Mouse (Mus musculus): ENCODE results near the gene Apopt1. TPM values are rescaled to one million over a fixed set of nuclear protein-coding genes. Genes with fewer than 3 reads are reported as not detected.
"Not testable (repeated sequence)": the region's sequence is repeated elsewhere in the genome, so short reads cannot be mapped to it uniquely, and the experiment has no call there.

Apopt1 gene
- polyA plus RNA-seq, 1 experiment from 2014 or later: 51.0 TPM

DNA sequence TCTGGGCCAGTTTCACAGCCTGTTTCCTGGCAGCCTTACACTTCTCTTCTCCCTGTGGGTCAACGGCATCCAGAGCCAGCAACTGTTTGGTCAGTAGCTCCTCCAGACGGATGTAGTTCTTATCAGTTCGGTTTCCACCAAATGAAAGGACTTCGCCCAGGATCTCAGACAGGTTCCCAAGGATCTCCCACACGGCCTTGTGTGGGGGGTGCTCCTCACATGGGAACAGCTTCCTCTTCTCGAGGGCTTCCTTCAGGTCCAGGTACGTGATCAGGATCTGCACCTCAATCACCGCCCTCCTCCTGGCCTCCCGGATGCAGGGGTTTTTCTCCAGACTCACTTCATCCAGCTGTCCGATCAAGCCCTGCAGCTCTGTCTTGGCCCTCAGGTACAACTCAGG is 3.0 kb upstream of the Apopt1 start:
- Histone ChIP-seq H3K4me2 (ENCODE audit: low read length) (no peak overlapping the region), H3K9me3 (ENCODE audit: control insufficient read depth, low read length) (no peaks in the 10 kb centered on the region), H3K4me1 (ENCODE audit: control insufficient read depth in 2 of 2, insufficient read depth in 2 of 2, low read length in 2 of 2) (peaks cover 16 to 44% of the 10 kb centered on the region in 2 experiments), H3K36me3 (ENCODE audit: control insufficient read depth, insufficient read depth, low read length) (peaks cover 40% of the 10 kb centered on the region), H3K4me3 (ENCODE audit: control insufficient read depth in 1 of 2, insufficient read depth in 1 of 2, low read depth in 1 of 2, low read length in 2 of 2) (no peak overlapping the region), H3K27me3 (ENCODE audit: control insufficient read depth, insufficient read depth, low read length) (no peaks in the 10 kb centered on the region), H3K9ac (ENCODE audit: low read length) (no peak overlapping the region), H3K27ac (replicated peaks in 1 of 2; ENCODE audit: control insufficient read depth in 1 of 2, insufficient read depth in 1 of 2, low read depth in 2 of 2, low read length in 2 of 2) (no peak overlapping the region)
- 75% methylated on average over 10 of the region's 10 CpGs for WGBS
- ATAC-seq (ENCODE audit: insufficient number of reproducible peaks, insufficient read depth, low FRiP score, low read depth): no peak

GRCm38 (mm10) chr12:111712476-111712875 is 585 bp upstream of the Apopt1 start:
- Histone ChIP-seq H3K27me3 (ENCODE audit: control insufficient read depth, insufficient read depth, low read length) (no peaks in the 10 kb centered on the region), H3K4me3 (ENCODE audit: control insufficient read depth in 1 of 2, insufficient read depth in 1 of 2, low read depth in 1 of 2, low read length in 2 of 2) (peak overlapping the region; percentile 95 to 96), H3K4me1 (ENCODE audit: control insufficient read depth in 2 of 2, insufficient read depth in 2 of 2, low read length in 2 of 2) (peaks cover 8 to 31% of the 10 kb centered on the region in 2 experiments), H3K9me3 (ENCODE audit: control insufficient read depth, low read length) (no peaks in the 10 kb centered on the region), H3K36me3 (ENCODE audit: control insufficient read depth, insufficient read depth, low read length) (peaks cover 40% of the 10 kb centered on the region), H3K4me2 (ENCODE audit: low read length) (peak overlapping the region; percentile 87), H3K9ac (ENCODE audit: low read length) (peak overlapping the region; percentile 96), H3K27ac (replicated peaks in 1 of 2; ENCODE audit: control insufficient read depth in 1 of 2, insufficient read depth in 1 of 2, low read depth in 2 of 2, low read length in 2 of 2) (peak overlapping the region; percentile 53 to 80; a peak in 3 of 4 replicates)
- under 1% methylated on average over 32 of the region's 33 CpGs for WGBS
- 0 out of 2 replicates have a peak, but pooled peaks have one; percentile 2 for ATAC-seq (ENCODE audit: insufficient number of reproducible peaks, insufficient read depth, low FRiP score, low read depth)

DNA sequence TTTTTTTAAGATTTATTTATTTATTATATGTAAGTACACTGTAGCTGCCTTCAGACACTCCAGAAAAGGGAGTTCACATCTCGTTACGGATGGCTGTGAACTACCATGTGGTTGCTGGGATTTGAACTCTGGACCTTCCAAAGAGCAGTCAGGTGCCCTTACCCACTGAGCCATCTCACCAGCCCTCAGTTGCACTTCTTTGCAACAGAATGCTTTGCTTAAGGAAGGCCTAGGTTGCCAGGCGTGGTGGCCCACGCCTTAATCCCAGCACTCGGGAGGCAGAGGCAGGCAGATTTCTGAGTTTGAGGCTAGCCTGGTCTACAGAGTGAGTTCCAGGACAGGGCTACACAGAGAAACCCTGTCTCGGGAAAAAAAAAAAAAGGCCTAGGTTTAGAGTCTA is 819 bp downstream of the Apopt1 start:
- Histone ChIP-seq H3K36me3 (ENCODE audit: control insufficient read depth, insufficient read depth, low read length) (peaks cover 29% of the 10 kb centered on the region), H3K4me2 (ENCODE audit: low read length) (peak overlapping the region; percentile 87), H3K9ac (ENCODE audit: low read length) (peak overlapping the region; percentile 96), H3K4me3 (ENCODE audit: control insufficient read depth in 1 of 2, insufficient read depth in 1 of 2, low read depth in 1 of 2, low read length in 2 of 2) (peak overlapping the region in 1 of 2 experiments; percentile 95; a peak in 2 of 4 replicates), H3K4me1 (ENCODE audit: control insufficient read depth in 2 of 2, insufficient read depth in 2 of 2, low read length in 2 of 2) (peaks cover 6 to 24% of the 10 kb centered on the region in 2 experiments; a peak in 3 of 4 replicates)
- WGBS: 64% methylated on average over 6 of the region's 6 CpGs
- not testable (repeated sequence) for H3K27me3 ChIP-seq (ENCODE audit: control insufficient read depth, insufficient read depth, low read length); H3K9me3 ChIP-seq (ENCODE audit: control insufficient read depth, low read length); ATAC-seq (ENCODE audit: insufficient number of reproducible peaks, insufficient read depth, low FRiP score, low read depth); H3K27ac ChIP-seq (replicated peaks in 1 of 2; ENCODE audit: control insufficient read depth in 1 of 2, insufficient read depth in 1 of 2, low read depth in 2 of 2, low read length in 2 of 2)

DNA sequence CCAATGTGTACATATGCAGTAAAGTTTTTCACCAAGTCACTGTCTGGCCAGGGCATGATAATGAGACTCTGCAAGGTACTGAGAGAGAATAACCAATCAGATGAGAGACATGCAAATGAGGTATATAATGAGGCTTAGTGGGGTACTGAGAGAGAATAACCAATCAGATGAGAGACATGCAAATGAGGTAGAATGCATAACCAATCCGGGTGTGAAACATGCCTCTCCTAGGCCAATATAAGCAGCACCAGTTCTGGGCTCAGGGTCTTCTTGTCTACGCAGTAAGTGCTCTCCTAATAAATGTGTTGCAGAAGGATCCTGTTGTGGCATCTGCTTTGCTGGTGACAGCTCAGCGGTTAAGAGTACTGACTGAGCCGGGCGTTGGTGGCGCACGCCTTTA is 3.4 kb downstream of the Apopt1 start:
- 97% methylated on average over 7 of the region's 7 CpGs for WGBS

GRCm38 (mm10) chr12:111718656-111719055 is 5.6 kb downstream of the Apopt1 start:
- peaks cover 0 to 4% of the 10 kb centered on the region in 2 experiments; a peak in 1 of 4 replicates for H3K4me1 ChIP-seq (ENCODE audit: control insufficient read depth in 2 of 2, insufficient read depth in 2 of 2, low read length in 2 of 2)
- H3K9ac ChIP-seq (ENCODE audit: low read length): no peak overlapping the region
- no peak overlapping the region for H3K27ac ChIP-seq (replicated peaks in 1 of 2; ENCODE audit: control insufficient read depth in 1 of 2, insufficient read depth in 1 of 2, low read depth in 2 of 2, low read length in 2 of 2)
- H3K36me3 ChIP-seq (ENCODE audit: control insufficient read depth, insufficient read depth, low read length): peaks cover 7% of the 10 kb centered on the region
- H3K4me2 ChIP-seq (ENCODE audit: low read length): no peak overlapping the region
- 60% methylated on average over 8 of the region's 8 CpGs for WGBS
- no peaks in the 10 kb centered on the region for H3K9me3 ChIP-seq (ENCODE audit: control insufficient read depth, low read length)
- ATAC-seq (ENCODE audit: insufficient number of reproducible peaks, insufficient read depth, low FRiP score, low read depth): no peak
- no peak overlapping the region for H3K4me3 ChIP-seq (ENCODE audit: control insufficient read depth in 1 of 2, insufficient read depth in 1 of 2, low read depth in 1 of 2, low read length in 2 of 2)
- H3K27me3 ChIP-seq (ENCODE audit: control insufficient read depth, insufficient read depth, low read length): no peaks in the 10 kb centered on the region

More for the DNA sequence above, 3.4 kb downstream of the Apopt1 start:
- Histone ChIP-seq H3K4me1 (ENCODE audit: control insufficient read depth in 2 of 2, insufficient read depth in 2 of 2, low read length in 2 of 2) (peaks cover 4 to 12% of the 10 kb centered on the region in 2 experiments; a peak in 3 of 4 replicates), H3K27me3 (ENCODE audit: control insufficient read depth, insufficient read depth, low read length) (no peaks in the 10 kb centered on the region), H3K9me3 (ENCODE audit: control insufficient read depth, low read length) (no peaks in the 10 kb centered on the region), H3K27ac (replicated peaks in 1 of 2; ENCODE audit: control insufficient read depth in 1 of 2, insufficient read depth in 1 of 2, low read depth in 2 of 2, low read length in 2 of 2) (no peak overlapping the region), H3K9ac (ENCODE audit: low read length) (no peak overlapping the region), H3K4me3 (ENCODE audit: control insufficient read depth in 1 of 2, insufficient read depth in 1 of 2, low read depth in 1 of 2, low read length in 2 of 2) (no peak overlapping the region), H3K4me2 (ENCODE audit: low read length) (no peak overlapping the region), H3K36me3 (ENCODE audit: control insufficient read depth, insufficient read depth, low read length) (0 out of 2 replicates have a peak, but pooled peaks cover 4% of the 10 kb centered on the region)
- ATAC-seq (ENCODE audit: insufficient number of reproducible peaks, insufficient read depth, low FRiP score, low read depth): no peak

DNA sequence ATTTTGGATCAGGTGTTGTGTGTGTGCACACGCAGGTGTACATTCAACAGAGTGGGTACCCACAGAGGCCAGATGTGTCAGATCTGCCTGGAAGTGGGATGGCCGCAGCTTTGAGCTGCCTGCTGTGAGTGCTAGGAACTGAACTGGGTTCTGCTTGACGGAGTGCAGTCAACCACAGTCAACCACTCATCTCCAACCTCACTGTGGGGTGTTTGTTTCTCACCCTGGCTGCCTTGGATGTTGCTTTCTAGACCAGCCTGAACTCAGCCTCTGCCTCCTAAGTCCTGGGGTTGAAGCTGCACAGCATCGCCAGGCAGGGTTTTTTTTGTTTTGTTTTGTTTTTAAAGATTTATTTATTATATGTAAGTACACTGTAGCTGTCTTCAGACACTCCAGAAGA is 7.2 kb downstream of the Apopt1 start:
- no peak overlapping the region for H3K4me3 ChIP-seq (ENCODE audit: control insufficient read depth in 1 of 2, insufficient read depth in 1 of 2, low read depth in 1 of 2, low read length in 2 of 2)
- no peak for ATAC-seq (ENCODE audit: insufficient number of reproducible peaks, insufficient read depth, low FRiP score, low read depth)
- H3K9me3 ChIP-seq (ENCODE audit: control insufficient read depth, low read length): no peaks in the 10 kb centered on the region
- H3K27ac ChIP-seq (replicated peaks in 1 of 2; ENCODE audit: control insufficient read depth in 1 of 2, insufficient read depth in 1 of 2, low read depth in 2 of 2, low read length in 2 of 2): no peak overlapping the region
- no peaks in the 10 kb centered on the region for H3K27me3 ChIP-seq (ENCODE audit: control insufficient read depth, insufficient read depth, low read length)
- H3K4me2 ChIP-seq (ENCODE audit: low read length): no peak overlapping the region
- peaks cover 17% of the 10 kb centered on the region for H3K36me3 ChIP-seq (ENCODE audit: control insufficient read depth, insufficient read depth, low read length)
- no peak overlapping the region for H3K9ac ChIP-seq (ENCODE audit: low read length)
- 83% methylated on average over 4 of the region's 4 CpGs for WGBS
- no peaks in the 10 kb centered on the region; a peak in 1 of 4 replicates for H3K4me1 ChIP-seq (ENCODE audit: control insufficient read depth in 2 of 2, insufficient read depth in 2 of 2, low read length in 2 of 2)

GRCm38 (mm10) chr12:111722654-111723053 is 9.6 kb downstream of the Apopt1 start:
- Histone ChIP-seq H3K4me1 (ENCODE audit: control insufficient read depth in 2 of 2, insufficient read depth in 2 of 2, low read length in 2 of 2) (no peaks in the 10 kb centered on the region; a peak in 1 of 4 replicates), H3K9ac (ENCODE audit: low read length) (no peak overlapping the region), H3K4me3 (ENCODE audit: control insufficient read depth in 1 of 2, insufficient read depth in 1 of 2, low read depth in 1 of 2, low read length in 2 of 2) (no peak overlapping the region), H3K27me3 (ENCODE audit: control insufficient read depth, insufficient read depth, low read length) (no peaks in the 10 kb centered on the region), H3K27ac (replicated peaks in 1 of 2; ENCODE audit: control insufficient read depth in 1 of 2, insufficient read depth in 1 of 2, low read depth in 2 of 2, low read length in 2 of 2) (no peak overlapping the region), H3K4me2 (ENCODE audit: low read length) (no peak overlapping the region), H3K9me3 (ENCODE audit: control insufficient read depth, low read length) (no peaks in the 10 kb centered on the region), H3K36me3 (ENCODE audit: control insufficient read depth, insufficient read depth, low read length) (peaks cover 29% of the 10 kb centered on the region)
- no peak for ATAC-seq (ENCODE audit: insufficient number of reproducible peaks, insufficient read depth, low FRiP score, low read depth)
- 65% methylated on average over 9 of the region's 9 CpGs for WGBS
